Mouse (Mus musculus) lung, adult 18-20 months (tissue): Measurements from ENCODE around the gene Nln.
A peak's percentile ranks its signal among the peaks of the same experiment; 100 is the strongest.

Source experiments
- DNase-seq, 2 experiments: peaks; one replicate each; pipeline ENCODE4 v3.0.0; 2022; ENCODE audit warnings: mixed read lengths in 2 of 2

Nln gene

DNA sequence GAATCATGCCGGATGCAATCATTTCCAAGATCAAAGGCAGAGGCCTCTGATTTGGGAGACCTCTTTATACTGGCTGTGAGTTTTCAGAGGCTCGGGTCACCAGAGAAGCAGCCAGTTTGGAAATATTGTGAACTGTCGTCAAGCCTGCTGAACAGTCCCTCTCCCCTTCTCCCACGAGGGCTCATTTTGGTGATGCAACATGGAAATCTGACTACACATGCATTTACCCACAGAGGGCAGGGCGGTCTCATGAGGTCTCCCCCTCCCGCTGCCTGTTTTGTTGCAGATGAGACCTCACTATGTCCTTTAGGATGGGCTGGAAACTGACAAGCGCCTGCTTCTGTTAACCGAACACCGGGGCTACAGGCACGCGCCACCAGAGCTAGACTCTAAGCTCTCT is 95.4 kb downstream of the Nln start:
- no peak for DNase-seq

DNA sequence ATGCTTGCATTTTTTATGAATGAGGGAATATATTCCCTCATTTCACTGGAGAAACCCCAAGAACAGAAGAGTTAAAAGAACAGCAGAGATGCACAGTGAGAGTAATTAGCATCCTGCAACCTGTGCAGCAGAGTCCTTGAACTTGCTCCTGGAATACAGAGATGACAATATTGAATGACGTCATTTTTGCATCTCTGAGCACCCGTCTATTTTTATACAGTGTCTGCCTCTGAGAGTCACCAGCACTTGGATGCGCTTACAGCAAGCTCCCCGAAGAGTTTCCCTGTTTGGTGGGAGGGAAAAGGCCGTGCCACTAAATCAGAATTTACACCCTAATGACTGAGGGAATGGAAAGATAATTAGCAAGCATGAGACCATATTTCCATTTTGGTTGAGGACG is 96.0 kb downstream of the Nln start:
- no peak for DNase-seq

DNA sequence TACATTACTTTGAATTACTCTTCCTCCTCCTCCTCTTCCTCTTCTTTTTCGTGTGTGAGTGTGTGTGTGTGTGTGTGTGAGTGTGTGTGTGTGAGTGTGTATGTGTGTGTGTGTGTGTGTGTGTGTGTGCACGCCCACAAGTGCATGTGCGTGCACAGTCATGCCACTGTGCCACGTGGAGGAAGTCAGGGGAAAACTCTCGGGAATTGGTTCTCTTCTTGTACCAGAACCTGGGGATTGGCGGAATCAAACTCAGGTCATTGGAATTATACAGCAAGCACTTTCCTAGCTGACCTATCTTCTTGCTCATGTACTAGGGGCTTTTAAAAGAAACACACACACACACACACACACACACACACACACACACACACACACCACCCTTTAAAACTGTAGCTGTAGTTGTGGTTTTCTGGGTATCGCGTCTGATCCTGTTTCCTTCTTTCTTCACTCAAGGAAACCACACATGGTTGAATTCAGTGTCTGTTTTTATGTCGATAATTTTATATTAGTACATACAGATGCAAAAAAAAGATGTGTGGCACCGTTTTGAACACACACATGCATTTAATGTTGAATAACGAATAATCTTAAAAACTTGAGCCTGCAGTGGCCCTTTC is 97.1 kb downstream of the Nln start:
- DNase-seq, result no peak

DNA sequence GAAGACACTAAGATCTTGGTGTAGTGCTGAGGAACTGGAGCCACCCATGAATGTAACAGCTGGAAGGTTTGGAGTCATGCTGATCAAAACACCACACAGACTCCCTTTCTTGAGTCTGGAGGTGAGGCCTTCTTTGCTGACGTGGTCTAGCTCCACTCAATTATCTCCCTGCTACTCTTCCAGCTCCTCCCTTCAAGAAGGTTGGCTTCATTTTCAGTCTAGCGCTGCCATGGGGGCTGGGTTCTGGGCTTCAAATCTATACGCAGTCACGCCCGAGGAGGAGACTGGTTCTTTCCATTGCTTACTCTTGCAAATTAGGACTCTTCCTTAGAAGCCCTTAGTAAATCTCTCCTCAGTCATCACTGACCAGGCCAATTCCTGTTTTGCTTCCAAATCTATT is 98.1 kb downstream of the Nln start:
- DNase-seq, result no peak

GRCm38 (mm10) chr13:104005231-104005845 is 104.1 kb downstream of the Nln start:
- no peak for DNase-seq

DNA sequence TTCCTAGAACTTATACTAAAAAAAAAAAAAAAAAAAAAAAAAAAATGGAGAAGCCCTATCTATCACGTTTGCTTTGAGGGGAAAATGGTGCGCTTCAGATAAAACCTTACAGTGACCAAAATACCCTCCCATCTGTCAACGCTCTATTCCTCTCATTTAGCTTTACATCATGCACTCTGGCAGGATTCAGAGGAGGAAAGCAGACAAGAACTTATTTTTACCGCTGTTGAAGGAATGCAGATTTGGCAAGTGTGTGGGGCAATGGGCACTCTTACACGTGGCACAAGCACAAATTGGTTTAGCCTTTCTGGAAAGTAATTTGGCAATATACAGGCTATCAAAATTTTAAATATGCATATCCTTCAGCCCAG is 115.3 kb downstream of the Nln start:
- no peak for DNase-seq

DNA sequence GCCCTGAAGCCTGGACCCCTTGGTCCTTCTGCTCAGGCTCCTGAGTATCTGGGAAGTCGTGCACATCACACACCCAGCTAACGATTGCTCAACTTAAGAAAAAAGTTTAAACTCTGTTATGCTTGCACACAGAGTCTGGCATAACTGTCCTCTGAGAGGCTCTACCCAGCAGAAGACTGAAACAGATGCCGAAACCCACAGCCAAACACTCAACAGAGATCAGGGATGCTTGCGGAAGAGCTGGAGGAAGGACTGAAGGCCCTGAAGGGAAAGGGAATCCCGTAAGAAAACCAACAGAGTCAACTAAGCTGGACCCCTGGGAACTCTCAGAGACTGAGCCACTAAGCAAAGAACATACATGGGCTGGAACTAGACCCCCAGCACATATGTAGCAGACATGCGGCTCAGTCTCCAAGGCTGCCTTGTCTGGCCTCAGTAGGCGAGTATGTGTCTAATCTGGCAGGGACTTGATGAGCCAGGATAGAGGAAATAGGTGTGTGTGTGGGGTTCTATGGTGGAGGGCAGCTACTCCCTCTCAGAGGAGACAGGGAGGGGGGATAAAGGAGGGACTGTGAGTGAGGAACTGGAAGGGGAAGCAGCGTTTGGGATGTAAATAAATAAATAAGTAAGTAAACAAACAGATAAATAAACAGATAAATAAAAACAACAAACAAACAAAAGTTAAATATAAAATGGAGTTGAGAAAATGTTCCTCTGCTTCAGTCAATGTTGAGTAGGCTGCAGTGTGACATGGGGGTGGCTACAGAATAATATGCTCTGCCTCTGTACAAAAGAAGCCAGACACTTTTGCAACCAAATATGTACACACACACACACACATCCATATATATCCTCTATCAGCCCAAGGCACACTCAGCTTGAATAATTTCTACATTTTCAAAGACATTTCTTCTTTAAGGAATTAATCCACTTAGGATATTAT is 116.0 kb downstream of the Nln start:
- no peak for DNase-seq

- DNase-seq, result no peak
Observed at GRCm38 (mm10) chr13:103986660-103987059, 122.8 kb downstream of the Nln start.

DNA sequence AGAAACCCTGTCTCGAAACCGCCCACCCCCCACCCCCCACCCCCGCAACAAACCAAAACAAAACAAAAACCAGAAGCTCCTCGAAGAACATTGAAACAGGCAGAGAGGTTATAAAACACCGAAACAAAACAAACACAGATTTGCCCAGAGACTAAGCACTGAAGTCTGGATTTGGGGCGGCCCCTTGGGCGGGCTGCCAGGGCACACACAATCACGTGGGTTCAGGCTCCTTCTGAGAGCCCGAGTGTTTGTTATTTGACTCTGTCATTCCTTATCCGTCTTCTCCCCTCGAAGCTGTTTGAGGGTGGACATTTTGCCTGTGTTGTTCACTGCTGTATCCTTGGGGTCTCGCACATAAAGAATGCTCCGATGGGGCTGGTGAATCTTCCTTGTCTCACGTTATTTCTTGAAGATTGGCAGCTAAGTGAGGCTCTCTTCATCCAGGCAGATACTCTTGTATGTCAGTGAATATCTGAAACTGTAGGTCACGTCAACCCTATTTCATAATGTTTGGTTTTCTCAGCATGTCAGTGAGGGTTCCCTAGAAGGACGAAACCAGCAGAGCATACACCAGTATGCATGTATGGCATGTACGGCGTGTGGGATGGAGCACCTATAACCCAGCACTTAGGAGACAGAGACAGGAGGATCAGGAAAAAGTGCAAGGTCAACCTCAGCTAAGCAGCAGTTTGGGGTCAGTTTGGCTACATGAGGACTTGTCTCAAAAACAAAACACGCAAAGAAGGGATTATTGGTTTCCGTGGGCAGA is 123.7 kb downstream of the Nln start:
- peak; percentile 70 to 81 for DNase-seq

GRCm38 (mm10) chr13:103982376-103982775 is 127.0 kb downstream of the Nln start:
- no peak for DNase-seq

DNA sequence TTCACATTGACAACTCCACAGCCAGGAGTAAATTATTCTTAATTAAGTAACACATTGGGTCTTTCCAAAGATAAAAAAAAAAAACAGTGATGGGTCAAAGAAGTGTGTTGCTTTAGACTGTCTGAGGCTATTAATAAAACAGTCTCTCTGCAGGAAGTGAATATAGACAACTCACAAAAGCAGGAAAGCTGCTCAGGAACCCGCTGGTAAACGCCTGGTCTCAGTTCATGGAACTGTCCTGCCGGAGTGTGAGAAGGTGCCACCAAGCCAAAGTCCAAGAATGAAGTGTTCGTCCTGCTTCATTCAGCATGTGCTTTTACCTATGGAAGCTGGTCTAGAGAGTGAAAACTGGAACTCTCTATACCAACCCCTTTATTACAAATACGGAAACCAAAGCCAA is 129.0 kb downstream of the Nln start:
- DNase-seq, result peak in 1 of 2 experiments; percentile 23

GRCm38 (mm10) chr13:103978286-103978866 is 131.0 kb downstream of the Nln start:
- DNase-seq, result peak; percentile 42 to 68

DNA sequence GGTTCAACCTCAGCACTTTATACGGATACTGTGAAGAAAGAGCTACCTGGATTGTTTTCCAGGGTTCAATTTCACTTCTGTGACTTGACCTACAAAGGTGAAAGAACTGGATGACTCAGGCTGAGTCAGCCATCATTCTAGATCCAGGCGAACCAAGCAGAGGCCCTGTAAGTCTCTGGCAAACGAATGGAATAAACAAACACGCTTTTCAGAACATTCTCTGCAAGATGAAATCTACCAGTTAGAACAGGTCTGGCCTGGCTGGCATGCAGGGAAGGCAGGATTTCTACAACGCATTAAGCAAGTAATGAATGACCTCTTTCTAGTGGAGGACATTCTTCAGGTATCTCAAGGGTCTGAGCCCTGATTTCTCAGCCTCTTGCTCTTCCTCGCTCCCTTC is 131.6 kb downstream of the Nln start:
- DNase-seq, result peak; percentile 49 to 74

GRCm38 (mm10) chr13:103976181-103976724 is 133.2 kb downstream of the Nln start:
- DNase-seq, result peak; percentile 18 to 55

GRCm38 (mm10) chr13:103975101-103975500 is 134.3 kb downstream of the Nln start:
- no peak for DNase-seq

DNA sequence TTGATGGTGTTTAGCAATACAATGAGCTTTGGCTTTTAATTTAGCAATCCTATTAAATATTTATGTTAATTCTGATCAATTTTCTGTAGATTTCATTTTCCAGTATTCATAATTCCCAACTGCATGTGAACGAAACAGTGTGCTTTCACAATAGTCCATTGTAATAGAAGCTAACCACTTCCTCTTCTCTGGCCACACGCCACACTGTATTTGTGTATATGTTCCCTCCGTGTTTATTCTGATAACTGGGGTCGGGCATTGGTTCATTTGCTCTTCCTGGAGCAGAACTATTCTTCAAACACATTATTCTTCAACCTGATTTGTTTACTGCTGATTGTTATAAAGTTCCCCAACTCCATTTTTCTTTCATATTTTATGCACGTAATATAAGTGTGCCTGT is 135.4 kb downstream of the Nln start:
- peak in 1 of 2 experiments; percentile 41 for DNase-seq
